Mouse (Mus musculus) intestine, embryonic 15.5 days (tissue): Measurements from ENCODE around the gene 3110082J24Rik. TPM values are rescaled to one million over a fixed set of nuclear protein-coding genes. Genes with fewer than 3 reads are reported as not detected.

Experiments used
- polyA plus RNA-seq: library from polyadenylated mRNA; unstranded; fragments of >200 nt; fragmentation: Nextera tagmentation; extraction: Ambion mirVana; gene quantifications from 2 replicates; pipeline ENCODE4 v1.2.1, GENCODE M21; 2015

3110082J24Rik gene
- polyA plus RNA-seq, 1 experiment from 2014 or later, result not detected

Other genes starting within 250 kb of the 3110082J24Rik start
- 0.40 TPM in 1 of 2 replicates, not detected in the other for gene Il6, start 93.0 kb downstream of the 3110082J24Rik start, polyA plus RNA-seq
- gene Tyms, start 32.5 kb downstream of the 3110082J24Rik start, polyA plus RNA-seq, result 276 and 288 TPM in 2 replicates
- 0.53 and 0.57 TPM in 2 replicates for gene Garem2, start 925 bp downstream of the 3110082J24Rik start, polyA plus RNA-seq
- gene Hadha, start 49.1 kb upstream of the 3110082J24Rik start, polyA plus RNA-seq, result 178 and 193 TPM in 2 replicates
- 246 and 269 TPM in 2 replicates for gene Hadhb, start 49.2 kb upstream of the 3110082J24Rik start, polyA plus RNA-seq
- 0.19 and 0.38 TPM in 2 replicates for gene Adgrf3, start 99.6 kb upstream of the 3110082J24Rik start, polyA plus RNA-seq
- gene Selenoi, start 126.5 kb upstream of the 3110082J24Rik start, polyA plus RNA-seq, result 37.3 and 38.1 TPM in 2 replicates
- 0.38 and 0.78 TPM in 2 replicates for gene Drc1, start 175.3 kb upstream of the 3110082J24Rik start, polyA plus RNA-seq